Mouse (Mus musculus): ENCODE measurements around the gene Cacng5. TPM values are rescaled to one million over a fixed set of nuclear protein-coding genes. Genes with fewer than 3 reads are reported as not detected.

Cacng5 gene
- polyA plus RNA-seq, 1 experiment from 2014 or later, result not detected

DNA sequence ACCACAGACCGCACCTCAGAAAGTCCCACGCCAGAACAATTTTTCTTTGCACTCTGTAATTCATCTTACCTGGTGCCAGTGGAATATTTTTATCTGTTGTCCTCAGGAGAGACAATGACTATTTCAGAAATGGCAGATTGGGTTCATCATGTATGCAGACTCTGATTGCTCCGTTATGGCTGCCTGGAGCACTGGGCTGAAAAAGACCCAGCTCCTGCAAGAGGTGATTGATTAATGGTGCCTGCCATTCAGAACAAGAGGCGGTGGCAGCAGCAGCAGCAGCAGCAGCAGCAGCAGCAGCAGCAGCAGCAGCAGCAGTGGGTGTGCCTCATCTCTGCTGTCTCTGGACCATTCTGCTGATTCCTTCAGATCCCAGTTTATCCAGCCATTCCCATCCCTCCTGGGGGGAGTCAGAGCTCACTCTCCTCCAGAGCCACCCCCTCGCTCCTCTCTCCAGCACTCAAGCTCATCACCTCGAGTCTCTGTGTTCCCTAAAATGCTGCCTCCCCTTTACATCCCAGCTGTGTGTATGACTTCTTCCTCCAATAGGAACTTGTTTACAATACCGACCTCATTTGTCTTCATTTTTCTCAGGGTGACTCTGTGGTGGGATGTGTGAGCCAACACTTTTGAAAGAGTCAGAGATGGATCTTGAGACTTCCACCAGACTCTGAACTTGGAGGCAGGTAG lies 81.4 kb downstream of the Cacng5 start:
- no peaks in the 10 kb centered on the region for H3K4me1 ChIP-seq (replicated peaks)
- H3K27ac ChIP-seq (ENCODE audit: poor library complexity, severe bottlenecking), result no peak overlapping the region
- WGBS, result 65% methylated on average over 7 of the region's 7 CpGs
- no peak overlapping the region for H3K4me3 ChIP-seq
- H3K4me2 ChIP-seq, result no peak overlapping the region
- H3K36me3 ChIP-seq, result no peaks in the 10 kb centered on the region
- no peaks in the 10 kb centered on the region for H3K27me3 ChIP-seq (replicated peaks)
- ATAC-seq (ENCODE audit: insufficient number of reproducible peaks, low FRiP score), result no peak
- H3K9me3 ChIP-seq (replicated peaks), result no peaks in the 10 kb centered on the region
- no peak overlapping the region for H3K9ac ChIP-seq

Other genes starting within 250 kb of the Cacng5 start
- gene Cacng1, start 198.5 kb downstream of the Cacng5 start, polyA plus RNA-seq (2016; fragmentation: Nextera tagmentation; extraction: Ambion mirVana), result 0.15 TPM in 1 of 2 replicates, not detected in the other
- 0.37 and 0.83 TPM in 2 replicates for gene Cacng4, start 120.5 kb downstream of the Cacng5 start, polyA plus RNA-seq (2016; fragmentation: Nextera tagmentation; extraction: Ambion mirVana)

Data from heart, embryonic 12.5 days (tissue).